Mouse (Mus musculus) gonadal fat pad, adult 2 months (tissue): ENCODE measurements around the gene Gpr180. TPM values are rescaled to one million over a fixed set of nuclear protein-coding genes. Genes with fewer than 3 reads are reported as not detected.
"Not testable (repeated sequence)": the region's sequence is repeated elsewhere in the genome, so short reads cannot be mapped to it uniquely, and the experiment has no call there.

Experiments used
- DNase-seq: peaks from one replicate; pipeline ENCODE4 v3.0.0-alpha.2; 2012; ENCODE audit warnings: low read depth
- polyA plus RNA-seq: library from polyadenylated mRNA; depleted of rRNA; stranded (reverse); fragments of >200 nt; gene quantifications from 2 replicates; pipeline ENCODE4 v1.2.3, GENCODE M21; 2012

Gene Gpr180
- polyA plus RNA-seq, 1 experiment = 57.7 TPM

DNA sequence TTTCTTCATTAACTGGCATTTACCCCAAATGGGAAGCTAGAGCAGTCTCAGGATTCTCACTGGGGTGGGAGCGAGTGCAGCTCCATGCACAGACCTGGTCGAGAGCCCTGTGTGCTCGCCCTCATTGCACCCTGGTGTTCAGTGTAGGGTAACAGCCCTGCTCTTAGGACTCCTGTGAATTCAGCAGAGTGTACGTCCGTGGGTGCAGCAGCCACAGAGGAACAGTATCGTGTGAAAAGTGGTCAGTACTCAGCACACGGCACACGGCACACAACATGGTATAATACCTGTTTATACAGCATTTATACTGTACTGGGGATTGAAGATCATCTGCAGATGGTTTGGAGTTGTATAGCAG lies 15.3 kb downstream of the Gpr180 start:
- no peak for DNase-seq

DNA sequence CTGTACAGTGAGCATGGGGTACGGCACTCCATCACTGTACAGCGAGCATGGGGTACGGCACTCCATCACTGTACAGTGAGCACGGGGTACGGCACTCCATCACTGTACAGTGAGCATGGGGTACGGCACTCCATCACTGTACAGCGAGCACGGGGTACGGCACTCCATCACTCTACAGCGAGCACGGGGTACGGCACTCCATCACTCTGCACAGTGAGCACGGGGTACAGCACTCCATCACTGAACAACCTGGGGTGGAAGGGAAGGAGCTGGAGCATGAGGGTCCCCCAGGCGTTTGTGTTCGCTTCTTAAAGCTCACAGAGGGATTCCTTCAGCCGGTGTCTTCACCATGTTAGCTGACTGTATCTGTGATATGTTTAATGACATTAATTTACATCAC lies 19.1 kb downstream of the Gpr180 start:
- not testable (repeated sequence) for DNase-seq

DNA sequence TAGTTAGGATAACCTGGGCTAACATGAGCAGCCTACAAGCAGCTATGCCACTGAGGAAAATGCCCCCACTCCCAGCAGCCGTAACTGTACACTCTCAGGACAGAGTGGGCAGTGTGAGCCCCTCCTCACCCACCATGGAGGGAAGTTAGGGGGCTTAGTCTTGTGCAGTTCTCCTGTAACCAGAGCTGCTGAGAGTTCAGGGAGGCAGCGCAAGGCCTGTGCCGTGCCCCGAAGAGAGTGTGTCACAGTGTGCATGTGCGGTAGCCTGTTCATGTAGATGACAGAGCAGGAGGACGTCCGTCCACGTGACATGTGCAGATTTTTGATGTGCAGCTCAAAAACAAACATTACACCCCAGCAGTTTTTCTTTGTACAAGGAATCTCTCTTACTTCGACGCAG lies 19.8 kb downstream of the Gpr180 start:
- no peak for DNase-seq

DNA sequence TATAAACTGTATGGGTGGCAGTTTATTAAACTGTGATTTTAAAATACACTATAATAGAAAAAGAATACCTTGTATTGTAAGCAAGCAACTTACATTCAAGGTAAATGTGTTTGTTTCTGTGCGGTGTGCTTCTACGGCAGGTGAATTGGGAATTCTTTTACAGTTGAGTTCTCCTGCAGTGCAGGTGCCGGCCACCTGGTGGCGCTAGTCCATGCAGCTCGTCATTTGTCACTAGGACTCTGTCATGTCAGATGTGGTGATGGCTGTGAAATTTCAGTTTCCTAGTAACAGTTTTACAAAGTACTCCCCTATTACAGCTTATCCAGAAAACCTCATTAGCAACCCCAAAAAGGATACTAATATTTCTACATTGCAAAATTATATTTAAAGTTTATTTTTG lies 20.2 kb downstream of the Gpr180 start:
- DNase-seq = no peak

DNA sequence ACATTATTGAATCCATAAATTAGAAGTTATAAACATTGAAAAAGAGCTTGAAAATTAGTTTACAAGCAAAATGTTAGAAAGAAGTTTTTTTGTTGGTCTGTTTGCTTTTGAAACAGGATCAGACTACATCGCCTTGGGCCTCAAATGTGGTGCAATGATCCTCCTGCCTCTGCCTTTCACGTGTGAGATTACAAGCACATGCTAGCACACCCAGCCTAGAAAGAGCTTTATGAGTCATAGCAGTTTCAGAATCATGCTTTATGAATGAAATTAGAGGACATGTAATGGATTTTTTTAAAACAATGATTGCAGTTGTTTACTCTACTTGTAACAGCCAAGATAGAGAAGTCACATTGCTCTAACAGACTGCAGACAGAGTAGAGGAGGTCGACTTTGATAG lies 24.8 kb downstream of the Gpr180 start:
- no peak for DNase-seq

DNA sequence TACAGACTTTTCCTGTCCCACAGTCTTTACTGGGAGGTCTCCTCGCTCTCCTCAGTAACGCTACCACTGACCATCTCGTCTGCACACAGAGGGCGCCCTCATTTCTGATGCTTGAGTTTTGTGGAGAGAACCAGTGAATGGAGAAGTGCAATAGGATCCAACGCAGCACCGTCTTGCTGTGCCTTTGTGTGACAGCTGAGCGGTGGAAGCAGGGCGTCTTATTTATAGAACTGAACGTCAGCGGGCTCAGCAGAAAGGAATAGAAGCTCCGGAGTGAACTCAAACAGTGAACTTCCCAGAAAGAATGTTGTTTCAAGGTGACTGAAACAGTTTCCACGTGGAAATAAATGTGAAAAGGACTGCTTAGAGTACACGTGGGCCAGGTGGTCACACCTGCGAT lies 25.7 kb downstream of the Gpr180 start:
- no peak for DNase-seq

- no peak for DNase-seq
These were observed 31.8 kb downstream of the Gpr180 start for GRCm38 (mm10) chr14:118168776-118169175.

GRCm38 (mm10) chr14:118173590-118174203 lies 36.7 kb downstream of the Gpr180 start:
- no peak for DNase-seq

GRCm38 (mm10) chr14:118175071-118175693 lies 38.2 kb downstream of the Gpr180 start:
- no peak for DNase-seq

- no peak for DNase-seq
These were observed 38.7 kb downstream of the Gpr180 start for GRCm38 (mm10) chr14:118175694-118176085.

DNA sequence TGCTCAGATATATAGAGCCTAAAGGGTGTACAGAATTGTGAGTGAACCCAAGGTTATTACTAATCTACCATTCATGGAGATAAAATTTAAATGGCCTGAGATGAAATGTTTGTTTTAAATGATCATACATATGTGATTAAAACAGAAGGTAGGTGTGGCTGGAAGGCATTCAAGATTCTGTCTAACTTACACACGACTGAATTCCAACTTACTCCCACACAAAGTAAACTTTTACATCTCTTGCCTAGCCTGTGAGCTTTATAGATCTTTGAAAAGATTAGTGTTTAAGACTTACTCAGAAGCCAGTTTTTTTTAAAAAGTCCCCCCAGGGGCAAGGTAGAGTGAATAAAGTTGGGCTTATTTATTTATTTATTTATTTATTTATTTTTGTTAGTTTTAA lies 42.3 kb downstream of the Gpr180 start:
- no peak for DNase-seq

- DNase-seq = no peak
These were observed 42.7 kb downstream of the Gpr180 start for GRCm38 (mm10) chr14:118179701-118180100.

DNA sequence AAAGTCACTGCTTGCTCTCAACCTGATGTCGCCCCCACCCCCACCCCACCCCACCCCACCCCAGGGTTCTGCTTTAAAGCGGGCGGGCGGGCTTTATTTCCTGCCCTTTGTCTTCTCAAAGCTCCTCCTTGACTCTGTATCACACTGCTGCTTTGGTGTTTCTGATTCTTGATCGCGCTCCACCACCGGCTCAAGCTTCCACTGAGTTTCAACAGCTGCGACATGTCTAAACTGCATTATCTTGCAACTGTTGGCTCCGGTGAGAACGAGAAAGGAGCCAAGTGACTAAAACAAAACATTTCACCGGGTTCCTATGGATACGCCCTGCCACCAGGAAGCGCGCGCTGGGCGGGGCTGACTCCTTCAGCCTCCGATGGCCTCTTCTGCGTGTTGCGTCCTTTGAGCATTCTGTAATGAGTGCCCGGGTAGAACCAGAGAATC lies 43.2 kb downstream of the Gpr180 start:
- no peak for DNase-seq

DNA sequence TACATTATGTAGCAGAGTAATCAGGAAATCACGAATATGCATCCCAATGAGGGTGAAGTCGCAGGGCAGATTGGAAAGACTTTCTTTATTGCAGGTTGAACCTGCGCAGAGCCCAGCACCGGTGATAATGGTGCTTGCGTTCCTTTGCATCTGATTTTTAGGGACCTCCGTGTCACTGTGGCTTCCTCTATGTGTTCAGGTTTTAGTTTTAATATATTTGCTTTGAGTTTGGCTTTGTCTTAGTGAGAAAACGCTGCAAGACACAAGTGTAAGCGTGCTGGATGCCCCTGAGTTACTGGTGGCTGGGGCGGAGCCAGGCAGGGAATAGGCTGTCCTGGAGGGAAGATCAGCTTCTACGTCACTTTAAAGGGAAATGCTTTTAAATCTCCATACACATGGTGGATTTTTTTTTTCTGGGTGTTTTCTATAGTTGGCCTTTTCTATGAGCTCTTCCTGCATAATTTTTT lies 43.8 kb downstream of the Gpr180 start:
- no peak for DNase-seq

DNA sequence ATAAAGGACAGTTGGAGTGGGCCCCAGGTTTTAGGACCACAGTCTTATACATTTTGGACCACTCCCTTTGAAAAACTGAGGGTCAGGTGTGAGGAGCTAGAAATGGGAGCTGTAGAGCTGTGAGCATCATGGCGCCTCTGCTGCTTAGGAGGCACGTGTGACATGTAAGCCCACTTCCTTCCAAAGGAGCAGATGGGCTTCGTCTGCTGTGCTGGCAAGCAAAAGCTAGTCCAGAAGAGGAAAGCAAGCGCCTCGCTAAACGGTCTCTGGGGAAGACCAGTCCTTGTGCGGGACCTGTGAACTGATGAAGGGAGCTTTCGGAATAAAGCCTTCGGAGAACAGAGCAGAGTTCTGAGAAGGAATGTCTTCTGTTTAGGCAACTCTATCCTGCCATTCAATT lies 54.5 kb downstream of the Gpr180 start:
- DNase-seq = no peak

- no peak for DNase-seq
These were observed 56.2 kb downstream of the Gpr180 start for GRCm38 (mm10) chr14:118193001-118193628.

DNA sequence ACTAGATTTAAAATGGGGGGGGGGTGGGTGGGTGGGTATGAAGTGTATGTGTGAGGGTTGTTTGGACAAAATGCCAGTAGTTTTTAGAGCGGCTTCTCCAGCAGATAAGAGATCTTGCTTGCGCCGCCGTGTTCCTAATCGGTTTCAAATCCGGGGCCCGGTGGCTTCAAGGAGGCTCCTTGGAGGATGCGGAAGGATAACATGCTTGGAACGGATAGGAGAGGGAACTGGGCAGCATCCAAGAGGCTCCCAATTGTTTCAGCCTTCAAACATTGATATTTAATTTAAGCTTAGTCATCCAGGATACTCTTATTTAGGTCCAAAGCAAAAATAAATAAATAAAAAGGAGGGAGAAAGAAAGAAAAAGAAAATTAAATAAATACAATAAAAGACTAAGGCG lies 56.7 kb downstream of the Gpr180 start:
- DNase-seq = no peak

DNA sequence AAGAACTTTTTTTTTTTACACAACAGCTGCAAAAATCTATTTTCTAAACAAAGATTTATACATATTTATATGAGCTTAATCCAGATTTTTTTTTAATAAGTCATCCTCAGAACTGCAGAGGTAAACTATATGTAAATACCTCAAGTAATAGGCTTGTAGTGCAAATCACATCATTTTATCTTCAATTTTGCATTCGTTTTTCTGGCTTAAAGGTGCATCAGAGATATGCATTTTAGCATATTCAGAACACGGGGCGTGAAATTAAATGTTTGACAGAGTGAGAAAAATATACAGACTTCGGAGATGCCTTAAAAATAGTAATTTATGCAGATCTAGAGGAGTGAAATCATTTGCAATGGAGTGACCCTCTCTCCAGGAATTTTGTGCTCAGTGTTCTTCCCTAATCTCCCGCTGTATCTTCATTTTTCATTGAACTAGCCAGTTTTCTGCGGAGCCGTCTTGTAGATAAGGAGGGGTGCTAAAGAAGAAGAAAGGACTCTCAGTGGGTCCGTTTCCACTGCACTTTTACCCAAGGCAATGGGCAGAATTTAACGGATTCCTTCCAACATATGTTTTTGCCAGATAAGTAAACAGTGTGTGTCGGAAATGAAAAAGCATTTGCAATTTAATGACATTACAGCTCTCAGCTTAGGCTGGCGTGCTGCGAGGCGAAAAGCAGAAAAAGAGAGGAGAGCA lies 57.4 kb downstream of the Gpr180 start:
- no peak for DNase-seq

DNA sequence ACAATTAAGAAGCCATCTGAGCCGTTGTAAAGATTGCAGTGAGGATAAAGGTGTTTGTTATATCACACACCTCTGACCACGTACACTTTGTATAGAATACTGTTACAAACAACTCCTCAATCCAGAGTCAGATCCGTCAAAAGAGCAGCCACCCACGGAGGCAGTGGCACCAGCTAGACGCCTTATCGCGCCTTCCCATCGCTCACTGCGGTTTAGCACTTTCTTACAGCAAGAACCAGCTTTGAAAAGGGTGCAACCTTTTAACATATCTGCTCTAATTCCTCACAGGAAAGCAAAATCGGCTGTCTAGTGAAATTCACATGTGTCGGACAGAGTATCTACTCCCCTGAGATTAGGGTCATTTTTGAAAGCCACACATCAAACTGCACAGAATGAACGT lies 60.1 kb downstream of the Gpr180 start:
- no peak for DNase-seq

DNA sequence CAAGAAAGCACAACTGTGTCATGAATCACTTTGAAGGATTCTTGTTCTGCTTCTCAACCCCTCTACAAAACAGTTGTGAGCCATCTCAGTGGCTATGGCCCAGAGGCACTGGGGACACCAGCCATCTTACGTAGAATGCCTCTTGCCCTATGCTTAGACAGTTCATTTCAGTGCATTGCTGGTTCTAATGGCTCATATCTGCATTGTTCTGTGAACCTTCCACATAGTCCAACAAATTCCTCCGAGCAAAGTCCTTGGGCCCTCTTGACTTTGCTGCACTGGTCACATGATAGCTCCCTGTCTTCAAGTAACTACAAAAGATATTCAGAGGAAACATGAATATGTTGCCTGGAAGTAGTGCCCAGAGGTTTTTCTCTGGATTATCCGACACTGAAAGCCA lies 63.8 kb downstream of the Gpr180 start:
- DNase-seq = no peak

DNA sequence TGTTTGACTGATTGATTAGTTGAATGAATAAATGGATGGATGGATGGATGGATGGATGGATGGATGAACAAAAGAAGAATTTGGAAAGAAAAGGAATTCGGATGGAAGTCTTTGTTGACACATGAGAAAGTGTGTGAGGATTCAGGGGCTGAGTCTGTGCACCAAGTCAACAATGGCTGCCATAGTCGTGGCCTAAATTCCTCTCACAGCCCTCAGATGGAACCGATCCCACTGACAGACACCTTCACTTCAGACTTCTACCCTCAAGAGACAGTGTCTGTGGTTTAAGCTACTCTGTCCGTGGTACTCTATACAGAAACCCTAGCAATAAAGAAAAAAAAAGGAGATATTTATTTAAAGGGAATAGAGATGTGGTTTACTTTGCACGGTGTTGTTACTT lies 65.0 kb downstream of the Gpr180 start:
- DNase-seq = no peak

- no peak for DNase-seq
These were observed 66.1 kb downstream of the Gpr180 start for GRCm38 (mm10) chr14:118203031-118203430.

- no peak for DNase-seq
These were observed 70.4 kb downstream of the Gpr180 start for GRCm38 (mm10) chr14:118207347-118207746.
